Mouse (Mus musculus) megakaryocyte, embryonic 14.5 days (primary cell): ENCODE data around the gene Fbxl12.

Experiments
- FLI1 ChIP-seq: IDR thresholded peaks from 2 replicates; pipeline ENCODE4 v1.6.1; 2012; ENCODE audit warnings: low read length, inconsistent platforms, mixed read lengths
- GATA1 ChIP-seq: IDR thresholded peaks from 3 replicates; pipeline ENCODE4 v1.6.1; 2012; ENCODE audit warnings: mixed read lengths, low read length, inconsistent platforms, borderline replicate concordance

GRCm38 (mm10) chr9:20662874-20663273 lies 18.3 kb upstream of the Fbxl12 start:
- no peak for TF ChIP-seq GATA1
- TF ChIP-seq FLI1: no peak
